Mouse (Mus musculus) adrenal gland, postnatal 36 days (tissue): ENCODE data around the gene Vcan. TPM values are rescaled to one million over a fixed set of nuclear protein-coding genes. Genes with fewer than 3 reads are reported as not detected.
"Not testable (repeated sequence)": the region's sequence is repeated elsewhere in the genome, so short reads cannot be mapped to it uniquely, and the experiment has no call there.

Experiments used
- DNase-seq, 2 experiments: peaks; one replicate each; pipeline ENCODE4 v3.0.0; 2021; ENCODE audit warnings: mixed read lengths in 1 of 2
- long read RNA-seq, 2 experiments: library from polyadenylated mRNA; stranded (forward); transcript quantifications; one replicate each; pipeline ENCODE4 v2.0.0; 2021; ENCODE audit warnings: borderline sequencing depth in 2 of 2
- total RNA-seq, 2 experiments: library from RNA; stranded (reverse); gene quantifications; 2 replicates each; pipeline ENCODE4 v1.2.3; 2021

Vcan gene
- 1 to 10 TPM; 4.8 to 6.9 TPM for total RNA-seq
- long read RNA-seq, experiment 1, result 0 reads
- long read RNA-seq, experiment 2, full-length matches to known transcripts, result 1 of 1 reads
- long read RNA-seq, experiment 2, partial matches to known transcripts, result 0 of 1 reads
- long read RNA-seq, experiment 2, other reads (novel, unspliced or antisense), result 0 of 1 reads

DNA sequence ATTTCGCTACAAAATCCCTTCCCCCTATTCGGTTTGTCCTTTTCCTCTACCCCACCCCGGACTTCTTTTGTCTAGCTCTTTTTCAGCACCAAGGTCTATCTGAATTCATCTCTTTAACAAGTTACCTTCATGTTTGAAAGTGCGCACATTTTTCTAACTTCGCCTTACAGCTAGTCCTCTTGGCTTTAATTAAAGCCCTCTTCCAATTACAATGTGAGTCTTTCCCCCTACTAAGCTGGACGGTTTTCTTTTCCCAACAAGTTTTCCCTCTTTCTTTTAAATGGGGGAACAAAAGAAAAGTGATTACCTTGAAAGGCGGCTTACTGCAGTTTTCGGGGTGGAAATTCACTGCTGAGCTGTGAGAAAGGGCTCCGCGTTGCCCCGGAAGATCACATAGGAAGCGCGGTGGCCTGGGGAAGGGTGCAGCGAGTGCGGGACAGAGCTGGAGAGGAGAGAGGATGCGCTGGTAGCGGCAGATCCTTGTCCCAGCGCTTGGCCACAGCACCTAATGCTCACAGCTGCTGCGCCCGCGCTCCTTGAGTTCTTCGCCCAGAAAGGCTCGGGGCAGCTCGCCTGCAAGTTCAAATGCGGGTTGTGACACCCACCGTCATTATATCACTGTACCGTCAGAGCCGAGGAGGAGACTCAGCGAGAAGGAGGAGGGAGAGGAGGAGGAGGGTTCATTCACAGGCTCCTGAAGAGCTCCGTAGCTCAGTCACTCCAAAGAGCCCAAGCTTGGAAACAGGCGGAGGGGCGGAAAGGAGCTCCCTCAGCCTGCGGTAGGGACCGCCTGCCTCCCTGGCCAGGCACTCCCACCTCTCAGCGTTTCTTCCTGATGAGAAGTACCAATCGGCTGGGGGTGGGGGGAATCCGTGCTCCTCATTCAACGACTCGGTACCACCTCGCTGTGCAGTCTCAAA lies at the start of gene Vcan:
Gene Vcan (minus strand): TSS at position 744 of the 920 bp plus-strand sequence.
- peak; percentile 14 to 24 for DNase-seq

DNA sequence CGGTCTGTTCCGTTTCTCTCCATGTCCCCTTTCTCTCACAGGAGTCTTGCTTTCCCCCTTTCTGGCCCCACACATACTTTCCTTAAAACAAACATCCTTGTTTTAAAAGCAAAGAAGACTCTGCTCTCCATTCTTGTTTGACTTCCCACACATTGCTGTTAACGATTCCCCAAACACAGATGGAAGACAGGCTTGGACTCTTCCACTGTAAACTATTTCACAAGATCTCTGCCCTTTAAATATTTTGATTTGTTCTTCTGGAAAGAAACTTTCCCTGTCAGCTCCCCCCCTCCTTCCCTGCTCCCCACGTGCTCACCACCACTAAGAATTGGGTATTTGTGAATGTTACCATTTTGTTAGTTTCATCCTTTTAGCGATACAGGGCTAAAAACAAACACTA lies 49.2 kb upstream of the Vcan start:
- no peak for DNase-seq

DNA sequence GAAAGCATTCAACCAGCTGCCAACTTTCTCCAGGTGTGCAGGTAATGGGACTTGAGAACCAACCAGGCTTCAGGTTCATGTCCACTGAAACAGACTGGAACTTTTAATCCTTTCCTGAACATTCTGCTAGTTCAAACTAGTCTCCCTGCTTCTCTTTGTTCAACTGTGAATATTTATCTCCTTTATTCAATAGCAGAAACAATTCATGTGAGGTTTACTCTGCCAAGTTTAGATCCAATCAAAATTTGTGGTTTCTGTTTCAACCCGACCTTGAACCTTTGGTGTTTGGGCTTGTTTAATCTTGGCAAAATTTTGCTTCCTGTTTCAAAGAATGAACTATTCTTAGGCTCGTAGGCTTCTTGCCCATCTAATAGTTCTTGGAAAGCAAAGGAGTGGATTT lies 40.6 kb upstream of the Vcan start:
- no peak for DNase-seq

DNA sequence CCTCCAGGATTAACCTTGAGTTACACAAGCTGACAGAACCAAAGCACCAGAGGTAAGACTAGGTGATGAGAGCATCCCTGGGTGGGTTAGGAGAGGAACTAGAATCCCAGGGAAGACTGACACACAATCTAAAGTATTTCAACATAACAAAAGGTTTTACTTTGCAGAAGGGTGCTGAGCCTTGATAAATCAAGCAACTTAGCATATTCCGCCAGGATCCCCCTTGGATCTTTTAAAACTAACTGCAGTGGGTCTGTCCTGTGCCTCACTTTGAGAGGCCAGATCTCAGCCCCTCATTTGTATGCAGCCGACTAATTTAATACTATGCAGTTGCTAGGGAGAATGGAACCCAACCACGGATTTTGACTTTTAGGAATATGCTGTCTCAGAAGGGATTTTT lies 38.0 kb upstream of the Vcan start:
- no peak for DNase-seq

DNA sequence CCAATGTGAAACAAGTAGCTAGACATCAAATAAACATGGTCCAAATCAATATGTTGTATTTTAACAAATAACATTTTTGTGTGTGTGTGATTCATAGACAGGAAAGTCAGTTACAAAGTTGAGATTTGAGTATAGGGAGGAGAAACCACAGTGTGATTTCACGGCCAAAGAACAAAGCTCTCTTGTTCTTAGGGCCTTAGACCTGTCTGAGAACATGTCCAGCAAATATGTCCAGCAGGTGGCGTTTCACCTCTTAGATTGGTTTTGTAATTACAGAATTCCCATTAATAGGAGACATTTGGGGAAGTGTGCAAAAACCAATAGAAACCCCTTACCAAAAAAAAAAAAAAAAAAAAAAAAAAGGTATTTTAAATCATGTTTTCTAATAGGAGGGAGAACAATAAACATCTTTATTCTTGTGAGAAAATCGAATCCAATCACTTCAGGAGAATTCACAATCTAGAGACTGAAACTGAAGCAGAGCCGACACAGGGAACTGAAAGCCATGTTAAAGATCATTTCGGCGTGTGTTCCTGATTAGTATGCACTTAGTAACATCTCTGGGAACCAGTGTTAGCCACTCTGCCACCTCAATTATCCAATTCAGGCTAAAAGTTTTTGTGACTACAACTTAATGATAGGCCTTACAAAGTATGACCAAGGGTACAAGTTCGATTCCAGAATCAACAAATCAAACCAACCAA lies 37.1 kb upstream of the Vcan start:
- peak; percentile 63 to 64 for DNase-seq

DNA sequence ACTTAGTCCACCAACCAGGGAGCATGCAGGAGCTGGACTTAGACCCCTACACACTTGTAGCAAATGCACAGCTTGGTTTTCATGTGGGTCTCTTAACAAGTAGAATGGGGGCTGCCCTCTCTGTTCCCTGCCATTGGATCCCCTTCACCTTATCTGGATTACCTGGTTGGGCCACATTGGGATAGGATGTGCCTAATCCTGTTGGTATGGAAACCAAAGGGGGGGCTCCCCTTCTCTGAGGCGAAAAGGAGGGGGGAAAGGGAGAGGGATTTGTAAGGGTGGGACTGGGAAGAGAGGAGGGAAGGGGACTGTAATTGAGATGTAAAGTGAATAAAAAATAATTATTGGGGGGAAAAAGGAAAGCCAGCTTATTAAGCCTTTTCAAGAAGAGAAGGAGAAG lies 35.5 kb upstream of the Vcan start:
- DNase-seq, result no peak

DNA sequence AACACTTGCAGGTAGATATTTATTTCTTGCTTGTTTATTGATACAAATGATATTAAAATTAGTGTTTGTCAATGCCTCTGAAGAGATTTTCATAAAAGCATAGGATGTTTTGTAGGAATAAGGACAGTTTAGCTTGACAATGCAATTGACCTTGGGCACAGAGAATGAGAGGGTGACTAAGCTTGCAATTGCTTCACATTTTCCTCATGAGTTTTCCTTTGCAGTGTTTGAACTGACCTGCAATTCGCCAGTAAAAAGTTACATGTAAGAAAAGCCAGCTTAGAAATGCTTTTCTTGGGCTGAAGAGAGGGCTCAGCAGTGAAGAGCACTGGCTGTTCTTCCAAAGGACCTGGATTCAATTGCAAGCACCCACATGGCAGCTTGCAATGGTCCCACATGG lies 34.8 kb upstream of the Vcan start:
- DNase-seq, result peak in 1 of 2 experiments; percentile 7

DNA sequence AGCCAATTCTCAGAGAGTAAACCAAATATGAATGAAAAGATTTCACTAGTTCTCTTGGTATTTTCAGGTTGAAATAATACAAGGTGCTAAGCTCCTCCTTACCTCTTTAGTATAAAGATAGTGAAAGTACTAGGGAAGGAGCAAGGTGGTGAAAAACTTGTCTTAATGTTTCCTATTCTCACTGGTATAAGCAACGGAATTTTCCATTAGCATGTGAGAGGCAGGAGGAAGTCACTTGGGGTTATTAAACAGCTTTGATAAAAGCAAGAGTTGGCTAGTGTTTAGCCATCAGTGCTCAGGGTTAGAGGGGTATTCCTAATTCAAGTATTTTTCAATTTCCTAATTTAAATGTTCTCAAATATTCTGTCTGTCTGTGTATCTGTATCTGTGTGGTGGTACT lies 24.2 kb upstream of the Vcan start:
- no peak for DNase-seq

DNA sequence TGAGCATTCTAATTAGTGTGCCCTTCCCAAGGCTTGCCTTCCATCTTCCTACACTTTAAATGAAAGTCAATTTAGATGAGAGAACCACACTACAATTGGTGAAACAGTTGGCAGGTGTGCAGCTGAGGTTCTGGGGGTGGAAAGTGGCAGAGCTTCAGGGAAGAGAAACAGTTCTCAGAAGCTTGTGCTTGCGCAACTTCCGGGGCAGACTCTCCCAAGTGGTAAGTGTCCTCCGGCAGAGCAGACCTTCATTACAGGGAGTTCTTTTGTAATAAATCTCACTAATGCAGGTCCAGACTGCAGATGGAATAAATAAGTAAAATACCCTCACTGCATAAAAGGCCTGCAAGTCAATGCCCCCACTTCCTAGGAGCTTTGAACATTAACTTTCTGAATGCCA lies 23.7 kb upstream of the Vcan start:
- no peak for DNase-seq

DNA sequence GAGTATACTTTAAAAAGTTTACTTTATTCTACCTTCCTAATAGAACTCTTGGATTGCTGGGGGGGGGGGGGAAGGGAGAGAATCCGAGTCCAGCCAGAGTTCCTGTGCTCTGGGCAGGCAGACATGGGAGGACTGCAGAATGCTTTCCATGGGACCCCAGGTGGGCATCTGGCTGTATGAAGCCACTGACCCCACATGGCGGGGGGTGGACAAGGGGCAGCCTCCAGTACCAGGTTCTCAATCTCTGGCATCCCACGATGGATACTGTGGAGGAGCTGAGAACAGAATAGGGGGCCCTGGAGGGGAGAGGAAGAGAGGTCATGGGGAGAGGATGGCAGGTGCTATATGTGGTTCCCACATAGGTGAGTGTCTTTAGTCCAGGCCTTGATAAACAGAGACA lies 20.0 kb upstream of the Vcan start:
- no peak for DNase-seq

DNA sequence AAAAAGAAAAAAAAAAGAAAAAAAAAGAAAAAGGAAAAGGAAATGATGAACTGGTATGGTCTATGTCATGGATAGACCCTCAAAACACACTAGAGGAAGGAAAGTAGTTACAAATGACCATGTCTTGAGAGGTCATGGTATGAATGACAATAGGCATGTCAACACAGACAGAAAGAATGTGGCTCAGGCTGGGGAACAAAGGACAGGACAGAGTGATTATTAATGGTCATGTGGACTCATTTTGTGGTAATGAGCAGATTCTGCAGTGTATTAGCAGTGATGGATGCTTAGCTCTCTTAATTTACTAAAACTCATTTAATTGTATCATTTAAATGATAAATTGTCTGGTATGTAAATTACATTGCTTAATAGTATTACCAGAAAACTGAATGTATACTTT lies 14.0 kb upstream of the Vcan start:
- no peak for DNase-seq

DNA sequence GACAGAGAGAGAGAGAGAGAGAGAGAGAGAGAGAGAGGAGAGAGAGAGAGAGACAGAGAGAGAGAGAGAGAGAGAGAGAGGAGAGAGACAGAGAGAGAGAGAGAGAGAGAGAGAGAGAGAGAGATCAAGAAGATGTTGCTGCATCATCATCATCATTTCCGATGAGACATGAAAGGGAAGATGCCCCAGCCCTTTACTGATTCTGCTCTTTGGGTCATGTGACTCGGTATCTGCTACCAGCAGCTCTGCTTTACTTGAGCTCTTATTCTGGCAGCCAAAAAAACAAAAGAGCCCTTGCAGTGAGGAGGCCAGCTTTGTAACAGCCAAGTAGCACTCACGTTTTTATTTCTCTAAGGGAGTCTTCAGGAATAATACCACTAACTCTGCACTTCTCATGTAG lies 8.3 kb upstream of the Vcan start:
- DNase-seq, result not testable (repeated sequence)

DNA sequence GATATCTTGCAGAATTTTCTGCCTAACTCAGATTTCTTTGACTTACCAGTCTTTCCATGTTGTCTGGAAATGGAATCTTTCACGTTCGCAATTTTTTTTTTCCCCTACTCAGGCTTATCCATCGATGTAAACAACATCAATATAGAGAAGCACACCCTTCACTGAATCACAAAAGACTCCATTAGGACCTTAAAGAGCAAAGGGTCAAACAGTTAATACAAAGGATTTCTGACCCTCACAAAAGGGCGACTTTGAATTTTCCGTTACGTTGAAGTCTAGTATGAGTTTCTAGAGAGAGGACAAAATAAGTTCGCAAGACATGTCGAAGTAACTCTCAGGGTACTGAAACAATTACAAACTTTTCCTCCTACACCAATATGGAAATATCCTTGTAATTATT lies 892 bp upstream of the Vcan start:
- DNase-seq, result no peak

DNA sequence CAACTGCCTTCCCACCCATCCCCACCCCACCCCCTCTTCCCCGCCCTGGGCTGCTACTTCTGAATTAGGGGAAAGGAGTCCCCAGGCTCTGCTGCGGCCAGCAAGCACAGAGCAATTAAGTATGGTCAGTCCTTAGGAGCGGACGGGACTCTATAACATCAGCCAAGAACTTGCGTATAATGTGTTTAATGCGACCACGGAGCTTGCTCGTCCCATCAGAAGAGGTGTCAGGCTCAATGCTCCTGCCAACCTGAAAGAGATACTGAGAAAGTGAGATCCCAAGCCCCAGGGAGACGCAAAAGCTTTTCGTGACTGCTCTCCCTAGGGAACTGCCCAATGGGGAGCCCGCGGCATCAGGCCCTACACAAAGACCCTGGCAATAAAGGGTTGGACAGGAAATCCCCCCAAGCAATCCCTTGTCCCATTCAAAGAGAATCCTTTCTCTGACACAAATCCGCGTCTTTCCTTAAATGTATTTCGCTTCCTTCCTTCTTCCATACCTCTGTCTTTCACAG lies 434 bp upstream of the Vcan start:
- no peak for DNase-seq

DNA sequence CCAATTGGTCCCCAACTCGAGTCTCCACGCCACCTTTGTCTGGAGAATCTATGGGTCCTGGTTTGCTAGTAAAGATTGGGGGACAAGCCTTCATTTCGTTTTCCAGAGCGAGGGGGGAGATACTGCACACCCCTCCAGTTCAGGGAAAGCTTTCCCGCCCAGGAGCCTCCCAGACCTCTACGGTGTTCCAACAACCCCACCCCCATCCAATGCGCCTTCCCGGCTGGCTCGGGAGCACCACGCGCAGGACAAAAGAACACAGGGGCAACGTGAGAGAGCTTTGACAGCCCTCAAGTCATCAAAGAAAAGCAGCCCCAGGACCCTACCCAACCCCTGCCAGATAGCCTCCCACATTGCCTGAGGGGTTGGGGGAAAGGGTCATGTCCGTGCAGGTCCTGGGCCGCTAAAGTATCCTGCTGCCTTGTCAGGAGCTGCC lies 1.2 kb downstream of the Vcan start:
- peak; percentile 16 to 42 for DNase-seq

DNA sequence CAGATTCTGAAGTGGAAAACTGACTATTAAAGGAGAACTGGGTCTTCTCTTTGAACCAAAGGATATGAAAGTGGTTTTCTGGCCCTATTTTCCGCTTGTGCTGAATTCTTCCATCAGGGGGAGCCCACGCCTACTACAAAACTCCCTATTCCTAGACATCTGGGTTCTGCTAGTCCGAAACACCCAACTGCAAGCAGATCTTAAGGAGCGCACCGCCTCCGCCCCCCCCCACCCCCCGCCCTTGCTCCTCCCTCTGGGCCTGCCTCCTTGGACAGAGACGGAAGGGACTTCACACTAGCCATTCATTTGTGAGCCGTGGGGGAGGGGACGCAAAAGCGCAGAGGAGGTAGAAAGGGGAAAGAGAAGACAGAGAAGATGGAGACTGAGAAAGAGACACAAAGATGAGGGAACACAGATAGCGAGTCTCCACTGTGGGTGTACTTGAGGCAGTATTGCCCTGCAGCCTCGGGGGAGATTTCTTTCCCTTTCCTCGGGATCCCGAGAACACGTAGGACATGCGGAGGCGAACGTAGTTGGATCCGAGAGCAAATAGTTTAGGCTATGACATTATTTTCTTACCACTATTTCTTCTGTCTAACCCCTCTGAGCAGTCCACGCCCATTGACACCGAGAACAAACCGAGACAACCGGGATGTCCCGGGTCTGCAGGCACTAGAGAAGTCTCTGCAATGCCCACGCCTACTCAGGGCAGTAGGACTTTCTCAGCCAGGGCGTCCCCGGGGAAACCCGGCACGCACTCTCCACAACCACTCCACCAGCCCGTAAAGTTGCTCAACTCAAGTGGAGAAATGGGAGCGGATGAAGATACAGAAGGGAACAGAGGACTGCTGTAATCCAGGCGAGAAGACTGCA lies 1.8 kb downstream of the Vcan start:
- DNase-seq, result peak; percentile 57 to 66

DNA sequence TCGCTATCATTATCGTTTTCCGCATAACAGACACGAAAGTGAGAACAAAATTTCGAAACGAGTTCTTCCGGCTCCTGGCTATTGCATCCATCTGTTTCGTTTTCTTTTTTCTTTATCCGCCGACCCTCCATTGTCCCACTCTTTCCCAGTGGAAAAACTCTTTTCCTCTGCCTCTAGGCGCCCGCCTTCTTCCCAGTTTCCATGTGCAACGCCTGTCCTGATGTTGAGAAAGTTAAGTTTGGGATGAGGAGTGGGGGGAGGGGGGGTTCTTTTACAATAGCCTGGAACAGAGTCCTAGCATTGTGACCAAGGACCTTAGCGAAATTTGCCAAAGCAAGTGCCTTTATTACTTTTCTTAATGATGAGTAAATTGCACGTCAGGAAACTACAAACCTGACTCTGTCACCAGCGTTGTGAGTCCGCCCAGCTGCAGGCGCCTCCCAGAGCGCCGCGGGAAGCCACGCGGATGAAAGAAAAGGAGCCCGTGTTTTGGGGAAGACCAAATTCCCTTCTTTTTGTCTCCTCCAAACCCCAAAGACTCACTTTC lies 2.5 kb downstream of the Vcan start:
- no peak for DNase-seq

DNA sequence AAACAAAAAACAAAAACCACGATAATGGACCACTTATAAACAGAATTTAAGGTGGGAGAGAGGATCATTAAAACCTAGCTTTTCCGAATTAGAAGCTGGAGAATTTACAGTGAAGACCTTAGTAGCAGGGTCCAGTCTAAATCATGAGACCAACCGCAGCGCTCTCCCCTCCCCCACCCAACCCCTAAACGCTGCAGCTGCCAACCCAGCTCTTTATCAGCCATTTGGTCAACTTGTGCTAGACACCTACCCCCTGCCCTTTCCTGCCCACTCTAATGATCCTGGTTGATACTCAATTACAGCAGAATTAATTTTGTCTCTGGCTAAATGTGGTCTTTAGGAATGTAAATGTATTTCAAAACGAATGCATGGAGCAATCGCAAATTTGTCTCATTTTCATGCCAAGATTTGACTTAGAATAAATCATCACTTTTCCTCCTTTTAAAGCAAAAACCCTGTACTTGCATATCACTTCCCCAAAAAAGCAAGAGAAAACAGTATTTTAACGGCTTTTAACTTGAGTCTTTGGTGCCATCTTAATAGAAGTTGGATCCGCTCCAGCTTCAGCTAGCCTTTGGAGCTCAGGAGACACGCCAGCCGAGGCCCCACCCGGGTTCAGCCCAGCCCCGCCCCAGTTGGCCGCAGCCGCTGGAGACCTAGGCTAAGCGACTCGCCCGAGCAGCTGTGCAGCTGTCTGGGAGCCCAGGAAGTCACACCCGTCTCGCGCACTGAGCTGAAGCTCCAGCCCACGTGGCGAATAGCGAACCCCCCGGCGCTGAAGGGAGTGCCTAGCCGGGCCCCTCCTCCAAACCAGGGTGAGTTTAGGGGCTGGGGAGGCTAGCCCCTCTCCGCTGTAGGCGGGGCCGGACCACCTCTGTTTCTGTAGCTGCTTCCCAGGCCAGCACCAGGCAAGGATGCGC lies 3.3 kb downstream of the Vcan start:
- peak; percentile 85 to 87 for DNase-seq

DNA sequence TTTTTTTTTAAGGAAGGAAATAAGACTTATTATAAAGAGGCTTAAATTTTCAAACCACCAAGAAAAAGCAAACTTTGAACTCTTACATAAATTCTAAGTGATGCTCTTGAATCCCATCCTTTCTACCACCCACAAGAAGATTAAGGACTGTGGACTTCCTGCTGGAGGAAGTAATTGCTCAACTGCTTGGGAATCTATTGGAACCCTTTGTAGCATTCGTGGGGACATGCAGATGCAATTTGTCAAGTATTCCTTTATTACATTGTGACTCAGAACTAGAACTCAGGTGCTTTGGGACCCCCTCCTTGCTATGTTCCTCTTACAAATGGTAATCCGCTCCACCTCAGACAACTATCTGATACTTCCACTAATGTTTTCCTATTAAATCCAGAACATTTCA lies 4.0 kb downstream of the Vcan start:
- no peak for DNase-seq

DNA sequence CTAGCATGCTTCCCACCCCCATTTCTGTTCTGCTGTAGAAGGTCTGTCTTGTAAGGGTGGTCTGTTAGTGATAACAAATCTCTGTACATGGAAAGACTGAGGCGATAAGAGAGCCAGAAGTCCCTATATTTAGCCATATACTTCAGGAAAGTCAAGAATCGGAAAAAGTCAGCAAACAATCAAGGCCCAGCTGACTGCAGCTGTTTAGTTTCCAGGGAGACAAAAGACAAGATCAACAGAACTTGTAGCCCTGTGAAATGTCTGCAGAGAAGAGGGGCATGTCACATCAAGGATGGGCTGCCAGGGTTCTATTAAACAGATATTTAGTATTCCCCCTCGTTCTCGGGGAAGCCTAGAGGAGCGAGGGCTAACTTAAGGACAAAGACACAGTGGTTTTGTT lies 7.2 kb downstream of the Vcan start:
- DNase-seq, result no peak
